Mouse (Mus musculus) CD4-positive, CD25-positive, alpha-beta regulatory T cell, adult 4 months (primary cell): ENCODE measurements around the gene Gm12794. TPM values are rescaled to one million over a fixed set of nuclear protein-coding genes. Genes with fewer than 3 reads are reported as not detected.
"Not testable (repeated sequence)": the region's sequence is repeated elsewhere in the genome, so short reads cannot be mapped to it uniquely, and the experiment has no call there.

ENCODE experiments used
- ATAC-seq: one replicate; pipeline ENCODE4 v1.8.0; 2017
- polyA plus RNA-seq, 2 experiments: library from polyadenylated mRNA; unstranded; fragments of 100-300 nt; shearing (Covaris generic); gene quantifications; one replicate each; pipeline ENCODE4 v1.2.1; 2017

Gm12794 gene
- not detected for polyA plus RNA-seq

GRCm38 (mm10) chr4:101940107-101940506 lies at the start of gene Gm12794:
Gene Gm12794, plus strand, starts transcription at chr4:101940407.
- not testable (repeated sequence) for ATAC-seq

DNA sequence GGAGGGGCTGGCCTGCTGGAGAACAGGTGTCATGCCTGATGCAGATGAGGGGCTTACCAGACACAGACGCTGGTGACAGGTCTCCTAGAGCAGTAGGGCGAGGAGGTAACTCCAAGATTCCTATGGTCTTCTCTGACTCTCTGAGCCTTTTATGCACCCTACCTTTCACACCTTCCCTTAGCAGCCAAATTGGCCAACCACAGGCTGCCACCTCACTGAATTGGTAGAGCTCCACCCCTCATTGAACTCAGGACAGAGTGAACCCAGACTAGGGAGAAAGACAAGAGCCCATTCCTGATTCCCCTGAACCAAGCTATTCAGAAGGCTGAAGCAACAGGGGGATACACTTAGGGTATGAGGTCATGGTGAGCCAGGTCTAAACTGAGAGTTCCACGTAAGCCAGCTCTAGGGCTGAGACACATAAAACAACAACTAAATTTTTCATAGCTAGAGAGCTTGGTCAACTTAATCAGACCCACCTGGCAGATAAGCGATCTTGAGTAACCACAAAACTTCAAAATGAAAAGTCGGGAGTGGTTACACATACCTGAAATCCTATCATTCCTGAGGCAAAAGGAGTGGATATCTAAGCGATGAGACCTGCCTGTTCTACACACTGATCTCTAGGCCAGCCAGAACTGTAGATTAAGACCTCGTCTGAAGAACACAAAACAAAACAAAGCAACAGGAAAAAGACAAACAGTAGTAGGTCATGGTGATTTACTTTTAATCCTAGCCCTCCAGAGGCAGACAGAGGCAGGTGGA lies 46.4 kb upstream of the Gm12794 start, which contains the start of gene C130073F10Rik:
Gene C130073F10Rik, minus strand, starts transcription at position 134 of the 765 bp plus-strand sequence.
- no peak for ATAC-seq

- not testable (repeated sequence) for ATAC-seq
Measured at GRCm38 (mm10) chr4:101908821-101909220, 31.4 kb upstream of the Gm12794 start, which contains the start of gene Gm12800. Gene Gm12800, plus strand, starts transcription at chr4:101909121.

GRCm38 (mm10) chr4:101980949-101981348 lies 40.7 kb downstream of the Gm12794 start, which contains the start of gene Gm12790:
Gene Gm12790, minus strand, starts transcription at chr4:101981049.
- ATAC-seq = not testable (repeated sequence)

DNA sequence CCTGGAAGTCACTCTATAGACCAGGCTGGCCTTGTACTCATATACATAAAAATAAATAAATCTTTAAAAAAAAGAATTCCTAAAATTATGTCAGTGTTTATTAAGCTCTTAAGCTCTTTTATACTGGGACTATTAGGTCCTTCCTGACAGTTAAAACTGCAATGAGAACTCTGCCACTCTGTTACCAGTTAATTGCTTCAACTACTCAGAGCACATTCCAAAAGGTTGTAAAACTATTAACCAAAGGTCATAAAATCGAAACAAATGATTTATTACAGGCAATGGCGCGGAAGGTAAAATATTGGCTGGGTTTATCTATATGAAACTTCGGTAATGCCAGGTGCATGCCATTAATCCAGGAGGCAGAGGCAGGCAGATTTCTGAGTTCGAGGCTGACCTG lies 45.5 kb downstream of the Gm12794 start:
- ATAC-seq = no peak

DNA sequence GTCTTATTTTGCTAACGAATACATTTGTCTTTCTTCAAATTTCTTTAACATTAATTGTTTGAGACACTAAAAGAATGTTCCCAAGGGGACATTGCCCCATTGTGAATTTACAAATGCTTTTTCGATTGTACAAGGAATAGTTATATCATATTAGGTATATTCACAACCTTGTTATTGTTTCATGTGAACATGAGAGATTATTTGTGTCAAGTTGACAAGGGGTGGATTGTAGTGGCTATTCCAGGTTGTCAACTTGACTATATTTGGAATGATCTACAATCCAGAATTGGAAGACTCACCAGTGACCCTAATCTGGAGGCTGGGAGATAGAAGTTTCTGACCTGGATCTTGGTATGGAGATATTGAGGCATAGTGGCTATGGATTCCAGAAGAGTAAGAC lies 46.1 kb downstream of the Gm12794 start, which contains the start of gene Gm12789:
Gene Gm12789, plus strand, starts transcription at position 301 of the 400 bp plus-strand sequence.
- ATAC-seq = not testable (repeated sequence)

Other genes with a start within 250 kb of the Gm12794 start
- gene Lepr, start 223.0 kb upstream of the Gm12794 start, polyA plus RNA-seq = not detected
- gene B020004J07Rik, start 96.4 kb upstream of the Gm12794 start, polyA plus RNA-seq = not detected
- not detected for gene C130073F10Rik, start 46.6 kb upstream of the Gm12794 start, polyA plus RNA-seq
- not detected for gene Gm12800, start 31.3 kb upstream of the Gm12794 start, polyA plus RNA-seq
- not detected for gene Gm12790, start 40.6 kb downstream of the Gm12794 start, polyA plus RNA-seq
- gene Gm12789, start 46.2 kb downstream of the Gm12794 start, polyA plus RNA-seq = not detected
- 10 to 100 TPM; 68.4 to 84.0 TPM for gene Pde4b, start 147.1 kb downstream of the Gm12794 start, polyA plus RNA-seq